Mouse (Mus musculus) CH12.LX (cell line): ENCODE measurements around the gene Necab2. TPM values are rescaled to one million over a fixed set of nuclear protein-coding genes. Genes with fewer than 3 reads are reported as not detected.

Experiments
- DNase-seq: peaks from one replicate; pipeline ENCODE4 v3.0.0-alpha.2; 2013; ENCODE audit errors: extremely low read depth
- H3K27ac ChIP-seq: 2 replicates; pipeline ENCODE4 v1.5.1; 2012; ENCODE audit warnings: low read depth, mild to moderate bottlenecking, control low read depth, moderate library complexity; ENCODE audit not compliant: insufficient read depth
- H3K27me3 ChIP-seq: replicated peaks from 2 replicates; pipeline ENCODE3; 2012; ENCODE audit warnings: inconsistent platforms
- H3K36me3 ChIP-seq, 2 experiments: replicated peaks in 1 of 2; 2 replicates each; pipeline versions ENCODE3 to v1.6.1; 2012; ENCODE audit warnings: inconsistent platforms in 1 of 2, low read length in 1 of 2, mild to moderate bottlenecking in 1 of 2, mixed read lengths in 1 of 2, moderate library complexity in 1 of 2; ENCODE audit not compliant: control insufficient read depth in 1 of 2, insufficient read depth in 1 of 2
- H3K4me1 ChIP-seq, 2 experiments: 2 replicates each; pipeline ENCODE4 v1.6.1; 2012; ENCODE audit warnings: inconsistent platforms in 1 of 2, moderate library complexity in 1 of 2; ENCODE audit not compliant: insufficient read depth in 2 of 2, control insufficient read depth in 1 of 2
- H3K4me2 ChIP-seq: 2 replicates; pipeline ENCODE4 v1.6.1; 2012; ENCODE audit warnings: low read depth, mild to moderate bottlenecking, control low read depth; ENCODE audit not compliant: poor library complexity, insufficient read depth, severe bottlenecking
- H3K4me3 ChIP-seq, 3 experiments: fragments of 150-350 bp in 1 of 3; sonication (generic) in 1 of 3; replicated peaks in 1 of 3; 2 replicates each; pipeline versions ENCODE3 to v1.5.1; 2011 to 2012; ENCODE audit warnings: low read depth in 2 of 3, low read length in 2 of 3, mild to moderate bottlenecking in 2 of 3, moderate library complexity in 2 of 3, control low read depth in 1 of 3, improper control_type of control experiment in 1 of 3, inconsistent platforms in 1 of 3, mixed read lengths in 1 of 3; ENCODE audit not compliant: poor library complexity in 1 of 3
- H3K79me2 ChIP-seq: replicated peaks from 2 replicates; pipeline ENCODE4 v1.6.1; 2012; ENCODE audit warnings: mild to moderate bottlenecking, moderate library complexity; ENCODE audit not compliant: control insufficient read depth, poor library complexity, insufficient read depth, severe bottlenecking; ENCODE audit errors: extremely low read depth
- H3K9ac ChIP-seq: 2 replicates; pipeline ENCODE4 v1.6.1; 2012; ENCODE audit warnings: low read depth, mild to moderate bottlenecking, control low read depth, moderate library complexity; ENCODE audit not compliant: insufficient read depth
- H3K9me3 ChIP-seq: replicated peaks from 2 replicates; pipeline ENCODE3; 2012; ENCODE audit warnings: low read length, inconsistent platforms, mixed read lengths
- BHLHE40 ChIP-seq: IDR thresholded peaks from 2 replicates; pipeline ENCODE4 v1.6.1; 2011; ENCODE audit warnings: mild to moderate bottlenecking, low read depth, low read length, improper control_type of control experiment
- CHD2 ChIP-seq: IDR thresholded peaks from 2 replicates; pipeline ENCODE4 v1.6.1; 2011; ENCODE audit warnings: low read length, improper control_type of control experiment
- E2F4 ChIP-seq: IDR thresholded peaks from 2 replicates; pipeline ENCODE4 v1.6.1; 2011; ENCODE audit warnings: low read depth, low read length, improper control_type of control experiment; ENCODE audit not compliant: insufficient replicate concordance
- ELF1 ChIP-seq: IDR thresholded peaks from 2 replicates; pipeline ENCODE4 v1.6.1; 2014; ENCODE audit warnings: low read depth, mild to moderate bottlenecking, inconsistent platforms, low read length, improper control_type of control experiment
- ETS1 ChIP-seq: conservative IDR thresholded peaks from 2 replicates; pipeline ENCODE4 v1.6.1; 2012; ENCODE audit warnings: low read depth, mild to moderate bottlenecking, inconsistent platforms, low read length, improper control_type of control experiment, moderate library complexity
- GABPA ChIP-seq: IDR thresholded peaks from 2 replicates; pipeline ENCODE4 v1.6.1; 2012; ENCODE audit warnings: low read depth, low read length, improper control_type of control experiment, inconsistent platforms; ENCODE audit not compliant: insufficient replicate concordance
- JUN ChIP-seq: IDR thresholded peaks from 2 replicates; pipeline ENCODE4 v1.6.1; 2011; ENCODE audit warnings: low read depth, mild to moderate bottlenecking, low read length, improper control_type of control experiment, moderate library complexity; ENCODE audit not compliant: insufficient read depth
- MAFK ChIP-seq: IDR thresholded peaks from 2 replicates; pipeline ENCODE4 v1.6.1; 2011; ENCODE audit warnings: low read length, improper control_type of control experiment; ENCODE audit not compliant: insufficient replicate concordance
- MAX ChIP-seq: IDR thresholded peaks from 2 replicates; pipeline ENCODE4 v1.6.1; 2011; ENCODE audit warnings: low read length, improper control_type of control experiment
- MAZ ChIP-seq: IDR thresholded peaks from 2 replicates; pipeline ENCODE4 v1.6.1; 2012; ENCODE audit warnings: low read depth, mild to moderate bottlenecking, inconsistent platforms, low read length, improper control_type of control experiment, moderate library complexity
- MXI1 ChIP-seq: IDR thresholded peaks from 2 replicates; pipeline ENCODE4 v1.6.1; 2011; ENCODE audit warnings: mild to moderate bottlenecking, low read depth, low read length, improper control_type of control experiment
- NELFE ChIP-seq: IDR thresholded peaks from 2 replicates; pipeline ENCODE4 v1.6.1; 2011; ENCODE audit warnings: low read depth, low read length, improper control_type of control experiment
- NRF1 ChIP-seq: IDR thresholded peaks from 2 replicates; pipeline ENCODE4 v1.6.1; 2014; ENCODE audit warnings: low read depth, mild to moderate bottlenecking, inconsistent platforms, low read length, improper control_type of control experiment, moderate library complexity
- POLR2AphosphoS2 ChIP-seq: IDR thresholded peaks from 2 replicates; pipeline ENCODE4 v1.6.1; 2011; ENCODE audit warnings: low read depth, low read length, improper control_type of control experiment
- RAD21 ChIP-seq: IDR thresholded peaks from 2 replicates; pipeline ENCODE4 v1.6.1; 2011; ENCODE audit warnings: low read depth, mild to moderate bottlenecking, low read length, improper control_type of control experiment, moderate library complexity
- RCOR1 ChIP-seq: conservative IDR thresholded peaks from 2 replicates; pipeline ENCODE4 v1.6.1; 2012; ENCODE audit warnings: low read depth, mild to moderate bottlenecking, inconsistent platforms, low read length, improper control_type of control experiment
- SIN3A ChIP-seq: IDR thresholded peaks from 2 replicates; pipeline ENCODE4 v1.6.1; 2012; ENCODE audit warnings: low read length, improper control_type of control experiment, inconsistent platforms
- SMC3 ChIP-seq: IDR thresholded peaks from 2 replicates; pipeline ENCODE4 v1.6.1; 2011; ENCODE audit warnings: low read depth, low read length, improper control_type of control experiment
- TBP ChIP-seq: conservative IDR thresholded peaks from 2 replicates; pipeline ENCODE4 v1.6.1; 2011; ENCODE audit warnings: low read depth, low read length, improper control_type of control experiment
- TCF12 ChIP-seq: IDR thresholded peaks from 2 replicates; pipeline ENCODE4 v1.6.1; 2014; ENCODE audit warnings: low read depth, mild to moderate bottlenecking, inconsistent platforms, low read length, improper control_type of control experiment
- UBTF ChIP-seq: IDR thresholded peaks from 2 replicates; pipeline ENCODE4 v1.6.1; 2012; ENCODE audit warnings: low read depth, mild to moderate bottlenecking, inconsistent platforms, low read length, improper control_type of control experiment, moderate library complexity
- USF1 ChIP-seq: IDR thresholded peaks from 2 replicates; pipeline ENCODE4 v1.6.1; 2014; ENCODE audit warnings: low read depth, mild to moderate bottlenecking, inconsistent platforms, low read length, improper control_type of control experiment
- ZKSCAN1 ChIP-seq: IDR thresholded peaks from 2 replicates; pipeline ENCODE4 v1.6.1; 2012; ENCODE audit warnings: low read depth, inconsistent platforms, low read length, improper control_type of control experiment, borderline replicate concordance
- ZMIZ1 ChIP-seq: IDR thresholded peaks from 2 replicates; pipeline ENCODE4 v1.6.1; 2012; ENCODE audit warnings: low read depth, mild to moderate bottlenecking, inconsistent platforms, low read length, improper control_type of control experiment
- ZNF384 ChIP-seq: IDR thresholded peaks from 2 replicates; pipeline ENCODE4 v1.6.1; 2012; ENCODE audit warnings: low read depth, low read length, improper control_type of control experiment, inconsistent platforms
- dilution Hi-C: fragments of 300-500 bp; cut with MboI; formaldehyde crosslinking; loops from 2 replicates; pipeline ENCODE4 v1.14.3; 2020; ENCODE audit warnings: low sequenced_read_pairs; ENCODE audit not compliant: extremely low pct_unique_long_range_greater_than_20kb, extremely low pct_ligation_motif_present
- in situ Hi-C: fragments of 300-500 bp; cut with MboI; formaldehyde crosslinking; loops from 3 replicates; pipeline ENCODE4 v1.14.3; 2019; ENCODE audit warnings: low sequenced_read_pairs, low pct_ligation_motif_present, low pct_unique_long_range_greater_than_20kb, mixed read lengths
- polyA plus RNA-seq: library from polyadenylated mRNA; unstranded; fragments of >175 nt; gene quantifications from 2 replicates; pipeline ENCODE4 v1.2.1, GENCODE M21; 2012; ENCODE audit warnings: low read depth; ENCODE audit not compliant: insufficient read length
- total RNA-seq, 2 experiments: library from RNA; depleted of rRNA; stranded (reverse); fragments of 300-350 nt in 1 of 2; fragments of >200 nt in 1 of 2; gene quantifications; 2 replicates each; pipeline ENCODE4 v1.2.3; 2012 to 2014

The Necab2 gene
- total and polyA plus RNA-seq, 3 experiments = not detected

- H3K4me3 ChIP-seq = no peak overlapping the region
- H3K4me2 ChIP-seq = no peak overlapping the region
- H3K27me3 ChIP-seq = no peaks in the 10 kb centered on the region
- dilution Hi-C loops (no loop called here), in situ Hi-C loops (no loop called here)
- no peak overlapping the region for H3K9ac ChIP-seq
- H3K27ac ChIP-seq = no peak overlapping the region
- H3K4me1 ChIP-seq = peaks cover 8 to 10% of the 10 kb centered on the region in 2 experiments
- H3K36me3 ChIP-seq = peaks cover 20 to 45% of the 10 kb centered on the region in 2 experiments
- TF ChIP-seq ZMIZ1 = no peak
- no peak for TF ChIP-seq RAD21
- TF ChIP-seq ZKSCAN1 = no peak
- TF ChIP-seq MAX = no peak
- no peak for TF ChIP-seq E2F4
- TF ChIP-seq TCF12 = no peak
- no peak for TF ChIP-seq SIN3A
- TF ChIP-seq GABPA = no peak
- no peak for TF ChIP-seq JUN
- no peak for TF ChIP-seq ELF1
- no peak for TF ChIP-seq SMC3
- no peak for TF ChIP-seq MAFK
- no peak for TF ChIP-seq NELFE
- TF ChIP-seq MXI1 = no peak
- no peak for TF ChIP-seq RCOR1
- TF ChIP-seq ZNF384 = no peak
- TF ChIP-seq NRF1 = no peak
- TF ChIP-seq MAZ = no peak
- H3K79me2 ChIP-seq = no peaks in the 10 kb centered on the region
- no peaks in the 10 kb centered on the region for H3K9me3 ChIP-seq
- no peak for DNase-seq
Observed at GRCm38 (mm10) chr8:119400904-119401303, 45.6 kb upstream of the Necab2 start.

- H3K79me2 ChIP-seq = no peaks in the 10 kb centered on the region
- TF ChIP-seq USF1 (no peak), POLR2AphosphoS2 (no peak), BHLHE40 (no peak), ZMIZ1 (no peak), CHD2 (no peak), TCF12 (no peak), UBTF (no peak), ETS1 (no peak), NELFE (no peak), GABPA (no peak), TBP (no peak), SIN3A (no peak)
- H3K9me3 ChIP-seq = no peaks in the 10 kb centered on the region
- H3K4me1 ChIP-seq = peaks cover 6 to 12% of the 10 kb centered on the region in 2 experiments; a peak in 2 of 4 replicates
- no peaks in the 10 kb centered on the region for H3K27me3 ChIP-seq
- peaks cover 38 to 53% of the 10 kb centered on the region in 2 experiments for H3K36me3 ChIP-seq
- H3K4me2 ChIP-seq = no peak overlapping the region
- H3K27ac ChIP-seq = no peak overlapping the region
- H3K4me3 ChIP-seq = no peak overlapping the region
- H3K9ac ChIP-seq = no peak overlapping the region
- in situ Hi-C loops = no loop called here
- no peak for DNase-seq
- dilution Hi-C loops = no loop called here
Observed at GRCm38 (mm10) chr8:119403912-119404311, 42.6 kb upstream of the Necab2 start.
